Mouse (Mus musculus) erythroblast, embryonic 14.5 days (primary cell): ENCODE data around the gene Nr2f2.

ENCODE experiments used
- GATA1 ChIP-seq: IDR thresholded peaks from 2 replicates; pipeline ENCODE4 v1.6.1; 2012; ENCODE audit warnings: low read length, inconsistent platforms, mixed read lengths
- TAL1 ChIP-seq: IDR thresholded peaks from 3 replicates; pipeline ENCODE4 v1.6.1; 2012; ENCODE audit warnings: low read length, inconsistent platforms, mixed read lengths

DNA sequence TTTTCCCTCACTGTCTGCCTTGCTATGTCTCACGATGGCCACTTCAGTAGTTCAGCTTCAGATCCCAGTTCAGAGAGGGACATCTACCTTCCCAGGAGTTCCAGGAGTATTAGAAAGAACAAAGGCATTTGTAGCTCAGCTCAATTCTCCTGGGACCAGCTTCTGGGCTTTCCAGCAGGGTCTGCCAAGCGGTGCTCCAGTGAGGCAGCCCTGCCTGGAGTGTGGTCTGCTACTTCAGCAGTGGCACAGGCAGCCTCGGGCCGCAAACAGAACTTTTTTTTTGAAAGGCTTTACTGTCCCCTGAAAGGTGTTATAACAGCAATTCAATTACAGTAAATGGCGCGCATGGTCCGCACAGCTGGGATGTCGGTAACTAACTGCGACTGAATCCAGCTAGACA, 42.5 kb downstream of the Nr2f2 start:
- no peak for TF ChIP-seq GATA1
- TF ChIP-seq TAL1 = no peak
